Mouse (Mus musculus) MEL (cell line): ENCODE results near the gene Rubcn. TPM values are rescaled to one million over a fixed set of nuclear protein-coding genes. Genes with fewer than 3 reads are reported as not detected.
A peak's percentile ranks its signal among the peaks of the same experiment; 100 is the strongest.

Experiments used
- DNase-seq: peaks from one replicate; pipeline ENCODE4 v3.0.0; 2011; ENCODE audit warnings: low read depth, low spot score
- H3K27ac ChIP-seq: 2 replicates; pipeline ENCODE4 v1.5.1; 2012; ENCODE audit warnings: low read depth, mild to moderate bottlenecking, control low read depth, low read length, moderate library complexity; ENCODE audit not compliant: control insufficient read depth
- H3K27me3 ChIP-seq, 2 experiments: fragments of 150-350 bp in 1 of 2; sonication (generic) in 1 of 2; 2 replicates each; pipeline ENCODE4 v1.6.1; 2012; ENCODE audit warnings: low read length in 2 of 2, mild to moderate bottlenecking in 2 of 2, improper control_type of control experiment in 1 of 2, moderate library complexity in 1 of 2; ENCODE audit not compliant: insufficient read depth in 2 of 2, control insufficient read depth in 1 of 2
- H3K36me3 ChIP-seq, 2 experiments: 2 replicates each; pipeline ENCODE4 v1.6.1; 2012 to 2014; ENCODE audit warnings: low read length in 2 of 2, improper control_type of control experiment in 1 of 2, inconsistent platforms in 1 of 2, mild to moderate bottlenecking in 1 of 2; ENCODE audit not compliant: insufficient read depth in 2 of 2, control insufficient read depth in 1 of 2
- H3K4me1 ChIP-seq, 2 experiments: fragments of 150-350 bp in 1 of 2; sonication (generic) in 1 of 2; 2 replicates each; pipeline ENCODE4 v1.6.1; 2012; ENCODE audit warnings: low read length in 2 of 2, improper control_type of control experiment in 1 of 2, mild to moderate bottlenecking in 1 of 2; ENCODE audit not compliant: insufficient read depth in 2 of 2, control insufficient read depth in 1 of 2
- H3K4me3 ChIP-seq, 2 experiments: fragments of 150-350 bp in 1 of 2; sonication (generic) in 1 of 2; 2 replicates each; pipeline ENCODE4 v1.5.1; 2012; ENCODE audit warnings: low read depth in 2 of 2, low read length in 2 of 2, mild to moderate bottlenecking in 2 of 2, moderate library complexity in 2 of 2, control low read depth in 1 of 2, improper control_type of control experiment in 1 of 2; ENCODE audit not compliant: control insufficient read depth in 1 of 2, insufficient read depth in 1 of 2
- H3K79me2 ChIP-seq: 2 replicates; pipeline ENCODE4 v1.6.1; 2012; ENCODE audit warnings: mild to moderate bottlenecking, low read length, moderate library complexity; ENCODE audit not compliant: control insufficient read depth, poor library complexity, insufficient read depth
- H3K9ac ChIP-seq: 2 replicates; pipeline ENCODE4 v1.6.1; 2012; ENCODE audit warnings: low read depth, mild to moderate bottlenecking, control low read depth, low read length, moderate library complexity; ENCODE audit not compliant: control insufficient read depth, poor library complexity, severe bottlenecking
- H3K9me3 ChIP-seq: fragments of 150-350 bp; sonication (generic); replicated peaks from 2 replicates; pipeline ENCODE4 v1.6.1; 2012; ENCODE audit warnings: mild to moderate bottlenecking, low read length, improper control_type of control experiment, moderate library complexity; ENCODE audit not compliant: insufficient read depth
- ETS1 ChIP-seq: IDR thresholded peaks from 2 replicates; pipeline ENCODE4 v1.6.1; 2012; ENCODE audit warnings: low read depth, mild to moderate bottlenecking, inconsistent platforms, low read length, improper control_type of control experiment, moderate library complexity
- GABPA ChIP-seq: IDR thresholded peaks from 2 replicates; pipeline ENCODE4 v1.6.1; 2012; ENCODE audit warnings: low read depth, mild to moderate bottlenecking, inconsistent platforms, low read length, improper control_type of control experiment, moderate library complexity
- JUND ChIP-seq: IDR thresholded peaks from 2 replicates; pipeline ENCODE4 v1.6.1; 2011; ENCODE audit warnings: low read depth, mild to moderate bottlenecking, improper control_type of control experiment, low read length
- KAT2A ChIP-seq: conservative IDR thresholded peaks from 2 replicates; pipeline ENCODE4 v1.6.1; 2012; ENCODE audit warnings: low read depth, low read length, improper control_type of control experiment, inconsistent platforms
- MAFK ChIP-seq: IDR thresholded peaks from 2 replicates; pipeline ENCODE4 v1.6.1; 2011; ENCODE audit warnings: low read depth, mild to moderate bottlenecking, low read length, improper control_type of control experiment, borderline replicate concordance
- MAX ChIP-seq: IDR thresholded peaks from 2 replicates; pipeline ENCODE4 v1.6.1; 2011; ENCODE audit warnings: low read length, improper control_type of control experiment
- POLR2AphosphoS2 ChIP-seq: IDR thresholded peaks from 2 replicates; pipeline ENCODE4 v1.6.1; 2011; ENCODE audit warnings: low read length, improper control_type of control experiment
- POLR2AphosphoS5 ChIP-seq: IDR thresholded peaks from 2 replicates; pipeline ENCODE4 v1.6.1; 2012; ENCODE audit warnings: low read depth, borderline replicate concordance, mild to moderate bottlenecking, inconsistent platforms, low read length, moderate library complexity, mixed read lengths
- RCOR1 ChIP-seq: IDR thresholded peaks from 2 replicates; pipeline ENCODE4 v1.6.1; 2012; ENCODE audit warnings: low read depth, mild to moderate bottlenecking, inconsistent platforms, low read length, improper control_type of control experiment
- TAL1 ChIP-seq: IDR thresholded peaks from 2 replicates; pipeline ENCODE4 v1.6.1; 2012; ENCODE audit warnings: mild to moderate bottlenecking, inconsistent platforms, low read length, moderate library complexity, mixed read lengths
- TCF12 ChIP-seq: IDR thresholded peaks from 2 replicates; pipeline ENCODE4 v1.6.1; 2014; ENCODE audit warnings: low read depth, mild to moderate bottlenecking, inconsistent platforms, low read length, improper control_type of control experiment, moderate library complexity
- USF1 ChIP-seq: IDR thresholded peaks from 2 replicates; pipeline ENCODE4 v1.6.1; 2014; ENCODE audit warnings: low read depth, mild to moderate bottlenecking, inconsistent platforms, low read length, improper control_type of control experiment, moderate library complexity
- USF2 ChIP-seq, 2 experiments: IDR thresholded peaks; 2 replicates each; pipeline ENCODE4 v1.6.1; 2011 to 2012; ENCODE audit warnings: improper control_type of control experiment in 2 of 2, low read length in 2 of 2, borderline replicate concordance in 1 of 2, inconsistent platforms in 1 of 2, low read depth in 1 of 2, mild to moderate bottlenecking in 1 of 2; ENCODE audit not compliant: insufficient read depth in 1 of 2
- ZKSCAN1 ChIP-seq: IDR thresholded peaks from 2 replicates; pipeline ENCODE4 v1.6.1; 2012; ENCODE audit warnings: low read depth, mild to moderate bottlenecking, inconsistent platforms, low read length, improper control_type of control experiment, moderate library complexity
- ZNF384 ChIP-seq: IDR thresholded peaks from 2 replicates; pipeline ENCODE4 v1.6.1; 2012; ENCODE audit warnings: low read depth, mild to moderate bottlenecking, inconsistent platforms, low read length, improper control_type of control experiment
- polyA plus RNA-seq, 2 experiments: library from polyadenylated mRNA; stranded (reverse) in 1 of 2; unstranded in 1 of 2; fragments of >175 nt in 1 of 2; fragments of >200 nt in 1 of 2; gene quantifications; 2 replicates each; pipeline versions ENCODE4 v1.2.1 to v1.2.4; 2012; ENCODE audit warnings: low replicate concordance in 2 of 2, low read depth in 1 of 2; ENCODE audit not compliant: insufficient read length in 2 of 2, insufficient read depth in 1 of 2, missing spikeins in 1 of 2
- total RNA-seq: library from RNA; depleted of rRNA; stranded (reverse); fragments of 300-350 nt; gene quantifications from 2 replicates; pipeline ENCODE4 v1.2.3, GENCODE M21; 2012

Rubcn gene
- total and polyA plus RNA-seq, 3 experiments: 10.2 to 14.6 TPM; not detected in 1

DNA sequence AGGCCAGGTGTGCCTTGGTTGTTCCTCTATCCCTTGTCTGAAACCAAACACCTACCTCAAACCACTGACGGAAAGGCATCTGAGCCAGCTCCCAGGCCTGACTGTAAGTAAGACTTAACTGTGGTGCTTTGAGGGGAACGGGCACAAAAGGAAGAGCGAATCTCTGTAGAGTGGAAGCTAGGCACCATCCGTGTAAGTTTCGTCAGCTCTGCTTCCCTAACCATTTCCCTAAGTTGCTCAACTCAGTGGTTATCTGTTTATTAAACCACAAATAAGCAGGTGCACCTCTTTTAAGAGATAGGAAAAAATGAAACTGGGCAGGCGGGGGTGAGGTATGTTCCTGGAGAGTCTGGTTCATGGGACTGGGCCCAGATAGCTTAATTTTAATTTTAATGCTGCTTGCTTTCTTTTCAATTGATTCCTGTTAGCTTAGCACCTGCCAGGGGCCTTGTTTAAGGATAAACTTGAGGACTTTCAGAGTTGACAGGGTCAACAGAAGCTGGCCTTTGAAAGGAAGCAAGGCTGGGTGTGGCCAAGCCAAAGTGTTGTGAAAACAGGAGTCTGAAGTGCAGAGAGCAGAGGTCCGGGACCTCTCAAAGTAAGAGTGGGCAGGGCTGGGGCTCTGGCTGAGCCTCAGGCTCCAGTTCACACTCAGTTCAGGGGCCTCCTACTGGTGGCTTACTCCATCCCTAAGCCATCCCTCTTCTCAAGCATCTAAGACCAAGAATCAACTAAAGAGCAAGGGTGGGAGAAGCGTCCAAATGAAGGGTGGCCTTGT, 70.0 kb downstream of the Rubcn start:
- Histone ChIP-seq H3K79me2 (no peaks in the 10 kb centered on the region), H3K4me3 (no peak overlapping the region), H3K27me3 (no peaks in the 10 kb centered on the region), H3K9me3 (no peaks in the 10 kb centered on the region), H3K9ac (no peak overlapping the region)
- TF ChIP-seq TAL1: 0 out of 2 replicates have a peak, but pooled peaks have one; percentile 22
- no peak for TF ChIP-seq POLR2AphosphoS5
- peak; percentile 18; the same call in 1 of the 2 replicates for TF ChIP-seq TCF12
- TF ChIP-seq, all 39 proteins: peak for 2
- DNase-seq: peak; percentile 37
- Histone ChIP-seq H3K27ac (no peak overlapping the region), H3K36me3 (peaks cover 0 to 4% of the 10 kb centered on the region in 2 experiments; a peak in 1 of 4 replicates), H3K4me1 (peaks cover 0 to 11% of the 10 kb centered on the region in 2 experiments; a peak in 2 of 4 replicates)

DNA sequence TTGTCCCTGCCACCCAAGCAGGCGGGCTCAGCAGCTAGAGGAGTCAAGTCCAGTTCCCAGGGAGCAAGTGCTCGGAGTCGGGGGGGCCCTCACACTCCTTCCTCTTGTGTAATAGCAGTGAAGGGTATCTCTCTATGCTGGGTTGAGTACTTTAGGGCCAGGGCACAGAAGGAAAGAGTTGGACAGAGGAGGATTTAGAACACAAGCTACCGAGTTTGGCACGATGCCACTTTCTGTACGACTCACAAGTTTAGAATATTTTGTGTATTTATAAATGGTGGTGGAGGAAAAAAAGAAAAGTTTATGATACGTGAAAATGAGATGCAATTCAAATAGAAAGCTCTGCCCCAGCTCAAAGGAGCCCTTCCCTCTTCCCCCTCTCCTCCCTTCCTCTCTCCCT, 72.4 kb downstream of the Rubcn start:
- TF ChIP-seq JUND (no peak), TCF12 (no peak), USF1 (no peak), MAX (no peak), KAT2A (no peak), ETS1 (no peak), RCOR1 (no peak), ZKSCAN1 (no peak), POLR2AphosphoS2 (no peak), POLR2AphosphoS5 (no peak), MAFK (no peak), USF2 (IDR thresholded peaks at IDR 0.05; ENCODE audit: borderline replicate concordance in 1 of 2, insufficient read depth in 1 of 2, low read depth in 1 of 2, low read length in 2 of 2) (no peak), GABPA (no peak), ZNF384 (no peak)
- TF ChIP-seq, all 39 proteins: peak for 0
- Histone ChIP-seq H3K27me3 (no peaks in the 10 kb centered on the region), H3K4me3 (no peak overlapping the region), H3K36me3 (peaks cover 0 to 4% of the 10 kb centered on the region in 2 experiments; a peak in 1 of 4 replicates), H3K9me3 (no peaks in the 10 kb centered on the region), H3K4me1 (peaks cover 0 to 11% of the 10 kb centered on the region in 2 experiments; a peak in 2 of 4 replicates), H3K9ac (no peak overlapping the region), H3K79me2 (no peaks in the 10 kb centered on the region), H3K27ac (no peak overlapping the region)
- DNase-seq: peak; percentile 28
